Mouse (Mus musculus) frontal cortex, postnatal 36 days (tissue): ENCODE data around the gene Tmem219.

Experiments used
- DNase-seq, 2 experiments: peaks; one replicate each; pipeline ENCODE4 v3.0.0; 2022; ENCODE audit warnings: low spot score in 2 of 2

The Tmem219 gene

GRCm38 (mm10) chr7:126922624-126923060, at the start of gene Tmem219:
TSS of gene Tmem219 (minus strand) at chr7:126922917.
- DNase-seq, result no peak

- DNase-seq, result no peak
Observed at GRCm38 (mm10) chr7:126967361-126967760, 44.6 kb upstream of the Tmem219 start.

- no peak for DNase-seq
Observed at GRCm38 (mm10) chr7:126965568-126965967, 42.9 kb upstream of the Tmem219 start.

GRCm38 (mm10) chr7:126963548-126964286, 41.0 kb upstream of the Tmem219 start:
- no peak for DNase-seq

- no peak for DNase-seq
Observed at GRCm38 (mm10) chr7:126961965-126962364, 39.2 kb upstream of the Tmem219 start.

- no peak for DNase-seq
Observed at GRCm38 (mm10) chr7:126961095-126961494, 38.4 kb upstream of the Tmem219 start.

- DNase-seq, result no peak
Observed at GRCm38 (mm10) chr7:126959780-126960179, 37.1 kb upstream of the Tmem219 start.

- no peak for DNase-seq
Observed at GRCm38 (mm10) chr7:126955125-126955524, 32.4 kb upstream of the Tmem219 start.

GRCm38 (mm10) chr7:126952646-126953045, 29.9 kb upstream of the Tmem219 start:
- no peak for DNase-seq

- no peak for DNase-seq
Observed at GRCm38 (mm10) chr7:126951741-126952140, 29.0 kb upstream of the Tmem219 start.

- no peak for DNase-seq
Observed at GRCm38 (mm10) chr7:126950647-126951615, 28.2 kb upstream of the Tmem219 start.

- peak; percentile 82 to 85 for DNase-seq
Observed at GRCm38 (mm10) chr7:126949793-126950646, 27.3 kb upstream of the Tmem219 start, which contains the start of gene Sez6l2. TSS of gene Sez6l2 (plus strand) at chr7:126950563.

GRCm38 (mm10) chr7:126949403-126949792, 26.7 kb upstream of the Tmem219 start, which contains the start of gene Asphd1:
TSS of gene Asphd1 (minus strand) at chr7:126949582.
- DNase-seq, result peak; percentile 60 to 72

- no peak for DNase-seq
Observed at GRCm38 (mm10) chr7:126948626-126949025, 25.9 kb upstream of the Tmem219 start.

GRCm38 (mm10) chr7:126946530-126946929, 23.8 kb upstream of the Tmem219 start:
- no peak for DNase-seq

- DNase-seq, result no peak
Observed at GRCm38 (mm10) chr7:126941801-126942200, 19.1 kb upstream of the Tmem219 start.

GRCm38 (mm10) chr7:126941171-126941570, 18.5 kb upstream of the Tmem219 start:
- no peak for DNase-seq

- DNase-seq, result no peak
Observed at GRCm38 (mm10) chr7:126932652-126933051, 9.9 kb upstream of the Tmem219 start.

GRCm38 (mm10) chr7:126929046-126929445, 6.3 kb upstream of the Tmem219 start:
- peak; percentile 29 to 36 for DNase-seq

GRCm38 (mm10) chr7:126928384-126929037, 5.8 kb upstream of the Tmem219 start, which contains the start of gene Kctd13:
TSS of gene Kctd13 (plus strand) at chr7:126928879.
- DNase-seq, result peak; percentile 90 to 91

GRCm38 (mm10) chr7:126926299-126926698, 3.6 kb upstream of the Tmem219 start:
- no peak for DNase-seq
